Mouse (Mus musculus) liver, embryonic 16.5 days (tissue): Measurements from ENCODE around the gene Cd72. TPM values are rescaled to one million over a fixed set of nuclear protein-coding genes. Genes with fewer than 3 reads are reported as not detected.
"Not testable (repeated sequence)": the region's sequence is repeated elsewhere in the genome, so short reads cannot be mapped to it uniquely, and the experiment has no call there.

Source experiments
- ATAC-seq: fragments of 200-750 bp; cut with Nextera tagmentation; 2 replicates; pipeline ENCODE4 v1.8.0; 2017; ENCODE audit warnings: low read depth, mild to moderate bottlenecking, moderate number of reproducible peaks, moderate library complexity
- H3K27ac ChIP-seq: fragments of 300-500 bp; sonication (generic); 2 replicates; pipeline ENCODE4 v1.5.1; 2014; ENCODE audit warnings: mild to moderate bottlenecking, low read length
- H3K27me3 ChIP-seq: fragments of 300-500 bp; sonication (generic); 2 replicates; pipeline ENCODE4 v1.6.1; 2014; ENCODE audit warnings: low read depth, low read length, mixed read lengths; ENCODE audit not compliant: control insufficient read depth, insufficient read depth
- H3K36me3 ChIP-seq: fragments of 300-500 bp; sonication (generic); 2 replicates; pipeline ENCODE4 v1.6.1; 2014; ENCODE audit warnings: mild to moderate bottlenecking; ENCODE audit not compliant: control insufficient read depth, insufficient read depth
- H3K4me1 ChIP-seq: fragments of 300-500 bp; sonication (generic); 2 replicates; pipeline ENCODE4 v1.6.1; 2014; ENCODE audit warnings: low read depth, low read length, mixed read lengths; ENCODE audit not compliant: control insufficient read depth
- H3K4me2 ChIP-seq: fragments of 300-500 bp; sonication (generic); 2 replicates; pipeline ENCODE4 v1.6.1; 2014; ENCODE audit warnings: low read depth, low read length, mixed read lengths
- H3K4me3 ChIP-seq: fragments of 300-500 bp; sonication (generic); 2 replicates; pipeline ENCODE4 v1.5.1; 2014; ENCODE audit warnings: low read depth, mild to moderate bottlenecking, low read length
- H3K9ac ChIP-seq: fragments of 300-500 bp; sonication (generic); 2 replicates; pipeline ENCODE4 v1.6.1; 2014; ENCODE audit warnings: low read depth, low read length
- H3K9me3 ChIP-seq: fragments of 300-500 bp; sonication (generic); replicated peaks from 2 replicates; pipeline ENCODE4 v1.6.1; 2016; ENCODE audit warnings: low read length; ENCODE audit not compliant: control insufficient read depth
- WGBS: fragments of 180-500 bp; shearing (Covaris S2); extraction: QIAGEN DNeasy Blood & Tissue Kit; methylation state at CpG from one replicate; pipeline ENCODE4 v1.1.7; 2014; ENCODE audit not compliant: insufficient replicate concordance; 5-methylcytosine and 5-hydroxymethylcytosine counted together
- polyA plus RNA-seq: library from polyadenylated mRNA; unstranded; fragments of >200 nt; fragmentation: Nextera tagmentation; extraction: Ambion mirVana; gene quantifications from 2 replicates; pipeline ENCODE4 v1.2.1, GENCODE M21; 2015

Gene Cd72
- polyA plus RNA-seq, 1 experiment from 2014 or later, result 1.7 TPM

DNA sequence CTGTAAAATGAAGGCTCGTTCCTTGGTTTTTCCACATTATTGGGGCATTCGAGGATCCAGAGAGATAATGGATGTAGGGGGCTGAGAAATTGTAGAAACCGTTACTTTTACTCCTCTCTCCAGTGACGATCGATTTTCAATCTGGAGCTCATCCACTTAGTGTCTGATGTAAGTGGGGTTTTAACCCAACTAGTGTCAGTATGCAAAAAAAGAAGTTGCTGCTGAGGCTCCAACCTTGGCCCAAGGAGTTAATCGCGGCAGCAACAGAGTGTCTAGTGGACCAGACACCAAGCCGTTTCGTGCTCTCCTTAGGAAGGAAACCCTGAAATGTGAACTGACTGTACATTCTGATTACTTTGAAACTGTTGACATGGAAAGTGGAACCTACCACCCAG is 39.4 kb upstream of the Cd72 start:
- H3K4me1 ChIP-seq, result peaks cover 47% of the 10 kb centered on the region
- peak overlapping the region; percentile 89 for H3K4me3 ChIP-seq
- ATAC-seq, result no peak
- H3K27me3 ChIP-seq, result no peaks in the 10 kb centered on the region
- peak overlapping the region; percentile 85 for H3K27ac ChIP-seq
- 2% methylated on average over 9 of the region's 9 CpGs for WGBS
- H3K4me2 ChIP-seq, result peak overlapping the region; percentile 93
- no peaks in the 10 kb centered on the region for H3K9me3 ChIP-seq
- H3K36me3 ChIP-seq, result peaks cover 24% of the 10 kb centered on the region
- peak overlapping the region; percentile 89 for H3K9ac ChIP-seq

GRCm38 (mm10) chr4:43493186-43493845 is 38.9 kb upstream of the Cd72 start:
- WGBS, result under 1% methylated on average over 47 of the region's 47 CpGs
- peak overlapping the region; percentile 89 for H3K4me3 ChIP-seq
- H3K36me3 ChIP-seq, result peaks cover 24% of the 10 kb centered on the region
- H3K9me3 ChIP-seq, result no peaks in the 10 kb centered on the region
- no peaks in the 10 kb centered on the region for H3K27me3 ChIP-seq
- H3K27ac ChIP-seq, result peak overlapping the region; percentile 85
- peak; percentile 78 for ATAC-seq
- peak overlapping the region; percentile 93 for H3K4me2 ChIP-seq
- H3K4me1 ChIP-seq, result peaks cover 41% of the 10 kb centered on the region
- H3K9ac ChIP-seq, result peak overlapping the region; percentile 89

DNA sequence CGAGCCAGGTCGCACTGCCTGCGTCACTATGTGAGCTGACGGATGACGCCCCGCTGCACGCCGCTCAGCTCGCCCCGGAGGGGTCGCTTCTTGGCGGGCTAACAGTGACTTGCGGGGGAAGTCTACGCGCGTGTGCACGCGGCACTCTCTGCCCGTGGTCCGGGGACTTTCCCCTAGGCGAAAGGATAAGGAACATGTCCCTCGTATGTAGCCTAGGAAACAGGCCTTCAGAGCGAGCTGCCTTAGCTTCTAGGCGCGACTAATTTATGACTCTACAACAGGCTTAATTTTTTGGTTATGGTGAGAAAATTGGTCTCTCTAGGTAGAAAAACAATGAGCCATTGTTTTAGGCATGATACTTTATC is 38.4 kb upstream of the Cd72 start, which contains the start of gene Ccdc107:
Gene Ccdc107, plus strand, starts transcription at position 80 of the 365 bp plus-strand sequence.
- H3K4me2 ChIP-seq, result peak within 1 kb of the TSS; percentile 93
- H3K9me3 ChIP-seq, result no peaks in the 10 kb centered on the region
- no peaks in the 10 kb centered on the region for H3K27me3 ChIP-seq
- ATAC-seq, result peak; percentile 98
- H3K4me3 ChIP-seq, result peak within 1 kb of the TSS; percentile 89
- H3K36me3 ChIP-seq, result peaks cover 24% of the 10 kb centered on the region
- WGBS, result 0% methylated on average over 25 of the region's 25 CpGs
- H3K4me1 ChIP-seq, result peaks cover 36% of the 10 kb centered on the region
- peak within 1 kb of the TSS; percentile 85 for H3K27ac ChIP-seq
- H3K9ac ChIP-seq, result peak within 1 kb of the TSS; percentile 89

DNA sequence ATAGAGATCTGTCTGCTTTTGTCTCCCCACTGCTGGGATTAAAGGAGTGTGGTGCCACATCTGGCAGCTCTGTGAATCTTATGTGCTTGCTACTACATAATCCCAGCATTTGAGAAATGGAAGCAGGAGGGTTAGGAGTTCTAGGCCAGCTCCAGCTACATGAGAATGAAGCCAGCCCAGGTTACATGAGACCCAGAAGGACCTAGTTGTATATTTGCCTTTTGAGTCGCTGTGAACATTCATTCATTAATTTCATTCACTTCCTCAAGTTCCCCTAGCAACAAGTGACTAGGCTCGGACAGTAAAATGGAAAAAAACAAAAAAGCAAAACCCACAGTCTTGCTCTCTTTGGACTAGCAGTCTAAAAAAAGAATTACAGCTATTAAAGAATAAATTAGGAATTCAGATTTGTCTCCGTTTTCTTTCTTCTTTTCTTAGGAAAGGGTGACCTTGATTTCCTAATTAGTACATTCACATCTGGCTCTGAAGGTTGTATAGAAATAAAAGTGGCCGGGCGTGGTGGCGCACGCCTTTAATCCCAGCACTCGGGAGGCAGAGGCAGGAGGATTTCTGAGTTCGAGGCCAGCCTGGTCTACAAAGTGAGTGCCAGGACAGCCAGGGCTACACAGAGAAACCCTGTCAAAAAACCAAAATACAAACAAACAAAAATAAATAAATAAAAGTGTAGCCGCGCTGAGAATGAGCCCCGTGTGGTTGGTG is 37.8 kb upstream of the Cd72 start:
- Histone ChIP-seq H3K4me2 (peak overlapping the region; percentile 93), H3K27ac (peak overlapping the region; percentile 85; the same call in 1 of the 2 replicates), H3K27me3 (no peaks in the 10 kb centered on the region), H3K36me3 (peaks cover 18% of the 10 kb centered on the region), H3K4me1 (peaks cover 31% of the 10 kb centered on the region), H3K4me3 (peak overlapping the region; percentile 89), H3K9ac (peak overlapping the region; percentile 47), H3K9me3 (no peaks in the 10 kb centered on the region)
- WGBS, result 38% methylated on average over 12 of the region's 12 CpGs
- no peak for ATAC-seq

DNA sequence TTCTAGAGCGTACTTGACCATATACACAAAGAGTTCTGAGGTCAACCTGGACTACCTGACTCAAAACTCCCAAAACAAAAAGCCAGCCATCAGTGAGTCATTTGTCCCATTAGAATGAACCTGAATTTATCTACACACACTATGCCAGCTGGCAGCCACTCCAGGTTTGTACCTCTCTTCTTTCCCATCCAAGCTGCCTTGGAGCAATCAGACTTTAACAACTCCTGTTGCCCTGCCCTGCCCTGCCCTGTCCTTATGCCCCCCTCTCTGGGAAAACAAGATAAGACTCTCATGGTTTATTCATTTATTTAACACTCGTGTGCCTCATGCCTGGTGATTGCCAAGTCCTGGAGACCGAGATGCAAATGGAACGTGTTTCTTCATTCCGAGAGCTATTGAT is 36.4 kb upstream of the Cd72 start:
- WGBS, result 55% methylated on average over 5 of the region's 5 CpGs
- no peaks in the 10 kb centered on the region for H3K27me3 ChIP-seq
- no peaks in the 10 kb centered on the region for H3K9me3 ChIP-seq
- peaks cover 3% of the 10 kb centered on the region for H3K36me3 ChIP-seq
- H3K27ac ChIP-seq, result 0 out of 2 replicates have a peak overlapping the region, but pooled peaks have one; percentile 19
- H3K9ac ChIP-seq, result no peak overlapping the region
- H3K4me2 ChIP-seq, result peak overlapping the region; percentile 21; the same call in 1 of the 2 replicates
- peaks cover 26% of the 10 kb centered on the region for H3K4me1 ChIP-seq
- ATAC-seq, result no peak
- H3K4me3 ChIP-seq, result no peak overlapping the region

- H3K4me2 ChIP-seq, result no peak overlapping the region
- H3K27ac ChIP-seq, result no peak overlapping the region
- peaks cover 20% of the 10 kb centered on the region for H3K4me1 ChIP-seq
- H3K9me3 ChIP-seq, result no peaks in the 10 kb centered on the region
- no peak overlapping the region for H3K4me3 ChIP-seq
- H3K27me3 ChIP-seq, result no peaks in the 10 kb centered on the region
- 75% methylated on average over 3 of the region's 3 CpGs for WGBS
- no peaks in the 10 kb centered on the region for H3K36me3 ChIP-seq
- no peak overlapping the region for H3K9ac ChIP-seq
- ATAC-seq, result no peak
These were observed 35.2 kb upstream of the Cd72 start for GRCm38 (mm10) chr4:43489611-43490010.

DNA sequence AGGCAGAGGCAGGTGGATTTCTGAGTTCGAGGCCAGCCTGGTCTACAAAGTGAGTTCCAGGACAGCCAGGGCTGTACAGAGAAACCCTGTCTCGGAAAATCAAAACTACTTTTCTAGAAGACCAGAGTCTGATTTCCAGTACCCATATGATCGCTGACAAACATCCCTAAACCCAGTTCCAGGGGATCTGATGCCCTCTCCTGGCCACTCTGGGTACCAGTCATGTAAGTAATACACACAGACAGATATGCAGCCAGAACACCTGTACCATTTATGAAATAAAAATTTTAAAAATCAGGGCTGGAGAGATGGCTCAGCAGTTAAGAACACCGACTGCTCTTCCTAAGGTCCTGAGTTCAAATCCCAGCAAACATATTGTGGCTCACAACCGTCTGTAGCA is 31.2 kb upstream of the Cd72 start:
- H3K4me1 ChIP-seq, H3K9ac ChIP-seq, ATAC-seq, H3K27me3 ChIP-seq, H3K4me2 ChIP-seq, H3K27ac ChIP-seq, H3K4me3 ChIP-seq, H3K36me3 ChIP-seq, H3K9me3 ChIP-seq: not testable (repeated sequence)
- 74% methylated on average over 5 of the region's 5 CpGs for WGBS

- H3K27ac ChIP-seq, result no peak within 1 kb of the TSS
- H3K4me3 ChIP-seq, result no peak within 1 kb of the TSS
- no peak within 1 kb of the TSS for H3K9ac ChIP-seq
- H3K36me3 ChIP-seq, result no peaks in the 10 kb centered on the region
- peaks cover under 1% of the 10 kb centered on the region; the same call in 1 of the 2 replicates for H3K4me1 ChIP-seq
- H3K27me3 ChIP-seq, result no peaks in the 10 kb centered on the region
- H3K4me2 ChIP-seq, result no peak within 1 kb of the TSS
- ATAC-seq, result no peak
- H3K9me3 ChIP-seq, result no peaks in the 10 kb centered on the region
- 46% methylated on average over 12 of the region's 12 CpGs for WGBS
These were observed 29.2 kb upstream of the Cd72 start, which contains the start of gene Sit1 for GRCm38 (mm10) chr4:43483535-43484091. Gene Sit1, minus strand, starts transcription at chr4:43483734.

- H3K27me3 ChIP-seq, result no peaks in the 10 kb centered on the region
- 51% methylated on average over 10 of the region's 10 CpGs for WGBS
- no peak overlapping the region for H3K27ac ChIP-seq
- H3K4me1 ChIP-seq, result peaks cover 4% of the 10 kb centered on the region; the same call in 1 of the 2 replicates
- no peaks in the 10 kb centered on the region for H3K9me3 ChIP-seq
- H3K36me3 ChIP-seq, result no peaks in the 10 kb centered on the region
- ATAC-seq, result no peak
- no peak overlapping the region for H3K4me3 ChIP-seq
- H3K9ac ChIP-seq, result no peak overlapping the region
- no peak overlapping the region for H3K4me2 ChIP-seq
These were observed 28.2 kb upstream of the Cd72 start for GRCm38 (mm10) chr4:43482591-43482990.
